Mouse (Mus musculus): ENCODE data around the gene Ccser1.
"Not testable (repeated sequence)": the region's sequence is repeated elsewhere in the genome, so short reads cannot be mapped to it uniquely, and the experiment has no call there.

The Ccser1 gene

DNA sequence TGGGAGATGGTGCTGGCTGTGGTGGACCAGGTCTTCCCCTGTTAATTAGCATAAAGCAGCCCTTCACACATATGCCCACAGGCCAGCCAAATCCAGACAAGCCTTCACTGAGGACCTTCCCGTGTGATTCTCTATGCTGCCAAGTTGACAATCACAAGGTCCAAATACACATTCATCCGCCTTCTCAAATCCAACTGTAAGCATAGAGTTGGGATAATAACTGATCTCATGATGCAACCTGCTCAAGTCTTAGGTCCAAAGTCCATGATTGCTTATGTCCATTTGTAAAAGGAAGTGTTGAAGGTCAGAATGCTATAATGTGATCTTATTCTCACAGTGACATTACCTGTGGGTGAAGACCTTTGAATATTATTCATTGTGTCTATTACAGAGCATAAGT lies 43.4 kb downstream of the Ccser1 start:
- DNase-seq (ENCODE audit: extremely low spot score, low spot score) = no peak

DNA sequence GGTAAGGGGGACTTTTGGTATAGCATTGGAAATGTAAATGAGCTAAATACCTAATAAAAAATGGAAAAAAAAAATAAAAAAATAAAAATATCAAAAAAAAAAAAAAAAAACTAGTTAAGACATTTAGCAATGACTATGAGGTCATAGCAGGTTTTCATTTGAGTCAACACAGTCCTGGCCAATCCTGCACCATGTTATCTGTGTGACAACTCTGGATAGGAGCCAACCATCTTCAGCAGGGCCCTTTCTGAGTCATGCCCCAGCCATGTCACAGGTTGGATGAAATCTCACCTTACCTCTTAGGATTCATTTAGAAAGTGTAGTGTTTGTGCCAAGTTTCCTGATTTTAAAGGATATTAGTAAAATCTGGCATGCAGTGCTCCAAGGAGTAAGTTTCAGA lies 45.2 kb downstream of the Ccser1 start:
- no peak for DNase-seq (ENCODE audit: extremely low spot score, low spot score)

DNA sequence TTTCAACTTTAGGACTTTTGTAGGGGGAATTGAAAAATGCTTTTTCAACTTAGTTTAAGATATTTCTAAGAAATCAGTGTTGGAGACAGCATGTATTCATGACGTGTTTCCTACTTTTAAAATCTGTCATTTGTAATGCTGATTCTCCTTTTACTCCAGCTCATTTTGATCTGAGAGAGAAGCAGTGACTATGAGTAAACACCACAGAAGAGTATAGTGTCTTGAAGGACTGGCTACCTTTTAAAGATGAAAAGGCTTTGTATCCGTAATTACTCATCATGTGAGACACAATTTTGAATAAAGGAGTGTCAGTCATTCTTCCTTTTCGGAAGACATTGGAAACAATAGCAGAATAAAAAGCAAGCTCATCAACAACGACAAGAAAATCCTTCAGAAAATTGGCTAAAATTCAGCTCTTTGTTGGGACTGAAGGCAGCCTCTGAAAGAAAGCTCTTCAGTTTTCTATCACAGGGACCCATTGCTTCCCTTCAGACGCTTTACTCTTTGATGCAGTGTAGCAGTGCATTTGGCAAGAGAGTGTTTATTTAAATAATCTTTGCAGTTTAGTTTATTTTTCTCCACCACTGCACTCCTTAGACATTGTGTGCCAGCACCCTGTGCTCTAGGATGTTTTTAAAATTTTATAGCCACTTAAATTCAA lies 50.1 kb downstream of the Ccser1 start:
- DNase-seq (ENCODE audit: extremely low spot score, low spot score) = no peak

DNA sequence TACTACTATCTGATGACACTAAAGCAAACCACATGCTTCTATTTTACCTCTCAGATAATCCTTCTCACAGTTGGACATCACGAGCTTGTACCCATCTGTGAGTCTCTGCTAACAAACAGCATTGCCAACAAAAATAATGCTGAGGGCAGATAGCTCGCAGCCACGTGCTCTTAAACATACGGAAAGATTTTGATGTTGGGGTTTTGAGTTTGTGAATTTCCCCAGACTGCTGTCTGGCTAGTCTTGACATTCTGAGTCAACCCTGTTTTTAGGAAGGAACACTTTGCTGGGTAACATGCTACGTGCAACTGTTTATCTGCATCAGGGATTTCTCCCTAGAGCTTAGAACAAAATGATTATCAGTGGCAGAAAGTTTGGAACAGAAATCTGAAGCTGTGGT lies 52.9 kb downstream of the Ccser1 start:
- DNase-seq (ENCODE audit: extremely low spot score, low spot score) = no peak

DNA sequence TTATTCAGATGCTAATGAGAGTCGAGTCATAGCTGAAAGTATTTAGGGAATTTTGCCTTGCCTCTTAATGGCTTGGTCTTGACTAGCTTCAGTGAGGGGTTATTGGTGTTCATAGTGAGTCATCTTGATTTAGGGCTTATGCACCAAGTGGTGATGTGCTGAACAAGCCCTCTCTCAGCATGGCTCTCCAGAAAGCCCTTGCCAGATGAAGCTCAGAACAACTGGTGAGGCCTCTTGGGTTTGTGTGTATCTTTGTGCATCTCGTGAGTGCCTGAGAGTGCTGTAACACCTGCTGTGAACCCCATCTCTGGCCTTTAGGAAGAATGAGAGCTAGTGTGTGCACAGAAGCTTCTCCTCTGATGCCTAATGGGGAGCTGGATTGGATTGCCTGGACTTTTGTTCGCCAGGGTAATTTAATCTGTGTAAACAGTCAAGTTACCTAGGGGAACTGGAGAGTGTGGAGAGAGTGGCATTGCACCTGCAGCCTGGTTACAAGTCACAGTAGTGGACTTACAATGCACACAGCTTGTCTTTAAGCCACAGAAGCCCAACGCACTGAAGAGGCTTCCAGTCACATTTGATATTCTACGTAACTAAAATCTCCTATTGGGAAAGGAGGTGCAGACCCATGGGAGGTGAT lies 53.5 kb downstream of the Ccser1 start:
- no peak for DNase-seq (ENCODE audit: extremely low spot score, low spot score)

DNA sequence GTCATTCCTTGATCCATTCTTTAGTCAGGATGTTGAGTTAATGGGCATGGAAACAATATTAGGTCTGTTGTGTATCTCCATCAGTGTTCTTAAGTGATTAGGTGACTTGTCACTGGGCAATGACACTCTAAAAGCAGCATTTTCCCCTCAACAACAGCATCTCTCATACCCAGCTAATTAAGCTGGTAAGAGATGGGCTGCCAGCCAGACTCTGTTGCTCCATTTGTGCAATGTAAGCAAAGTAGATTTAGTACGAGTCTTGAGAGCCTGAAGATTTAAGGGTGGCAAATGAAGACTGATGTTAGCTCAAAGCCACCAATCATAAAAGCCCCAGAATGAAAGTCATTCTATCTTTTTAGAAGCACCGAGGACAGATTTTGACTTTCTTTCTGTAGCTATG lies 60.5 kb downstream of the Ccser1 start:
- DNase-seq (ENCODE audit: extremely low spot score, low spot score) = no peak

DNA sequence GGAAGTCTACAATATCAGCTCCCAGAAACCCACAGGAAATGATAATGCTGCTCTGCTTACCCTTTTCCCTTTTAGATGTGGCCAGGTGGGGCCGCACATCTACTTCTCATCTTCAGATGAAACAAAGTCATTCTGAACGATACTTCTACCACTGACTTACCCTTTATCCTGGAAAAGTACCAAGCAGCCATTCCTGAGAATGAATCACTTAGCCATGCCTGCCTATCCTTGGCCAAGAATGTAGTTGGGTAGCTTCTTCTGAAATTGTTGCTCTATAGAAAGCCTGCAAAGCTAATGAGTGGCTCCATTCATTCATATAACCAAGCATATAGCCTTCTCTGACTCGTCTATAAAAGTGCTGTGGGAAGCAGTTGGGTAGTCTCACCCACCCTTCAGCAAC lies 62.4 kb downstream of the Ccser1 start:
- no peak for DNase-seq (ENCODE audit: extremely low spot score, low spot score)

DNA sequence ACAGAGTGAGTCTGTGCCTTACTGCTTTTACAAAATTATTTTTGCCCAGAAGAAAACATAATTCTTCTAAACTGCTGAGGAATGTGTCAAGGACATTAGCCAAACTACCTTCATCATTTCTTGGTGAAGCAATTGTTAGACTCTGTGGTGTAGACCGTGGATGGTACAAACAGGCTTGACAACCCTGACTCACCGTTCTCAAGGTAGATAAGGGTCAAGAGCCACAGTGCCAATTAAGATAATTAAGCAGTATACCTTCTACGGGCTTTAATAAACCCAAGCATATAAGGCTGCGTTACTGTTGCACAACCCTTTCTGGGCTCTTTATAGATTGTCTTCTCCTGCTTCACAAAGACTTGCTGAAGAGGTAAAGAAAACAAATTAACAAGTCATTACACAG lies 66.4 kb downstream of the Ccser1 start:
- no peak for DNase-seq (ENCODE audit: extremely low spot score, low spot score)

DNA sequence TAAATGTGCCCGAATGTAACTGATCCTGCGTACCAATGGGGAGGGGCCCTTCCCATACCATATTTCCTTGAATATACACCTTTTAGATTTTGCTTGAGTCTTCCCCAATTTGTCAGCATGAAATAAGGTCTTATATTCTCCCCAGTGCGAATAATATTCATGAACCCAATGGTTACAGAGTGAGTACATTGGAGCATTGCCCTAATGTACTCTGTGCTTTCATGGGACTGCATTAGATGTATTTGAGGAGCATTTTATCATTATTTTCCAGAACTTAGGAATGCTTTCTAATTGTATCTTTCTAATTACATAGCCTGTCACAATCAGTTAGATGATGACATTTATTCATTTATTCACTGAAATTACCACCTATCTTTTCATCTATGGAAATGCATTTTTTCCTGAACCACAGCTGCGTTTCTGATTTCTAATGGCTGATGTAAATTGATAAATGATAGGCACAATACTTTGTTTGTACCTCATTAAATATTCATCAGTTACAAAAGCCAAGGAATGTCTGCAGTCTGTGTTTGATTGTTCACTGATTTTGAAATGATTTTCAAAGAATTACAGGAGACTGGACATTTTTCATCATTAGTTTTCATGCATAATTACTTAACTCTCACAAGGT lies 67.8 kb downstream of the Ccser1 start:
- no peak for DNase-seq (ENCODE audit: extremely low spot score, low spot score)

DNA sequence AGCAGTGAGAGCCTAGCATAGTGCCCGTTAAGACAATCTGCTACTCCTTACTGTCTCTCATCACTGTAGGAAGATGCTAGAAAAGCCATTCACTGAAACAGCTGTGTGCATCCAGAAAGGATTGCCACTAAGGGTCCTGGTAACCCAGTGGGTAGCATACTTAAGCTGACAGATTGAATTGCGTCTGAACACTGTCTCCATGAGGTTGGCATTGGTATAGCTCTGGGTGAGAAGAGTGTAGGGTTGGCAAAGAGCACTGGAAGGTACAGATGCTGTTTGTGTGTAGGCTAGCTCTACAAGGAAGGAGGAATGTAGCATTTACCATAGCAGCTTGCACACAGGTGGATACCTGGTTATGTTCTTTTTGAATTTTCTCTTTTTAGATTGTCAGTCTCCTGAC lies 68.6 kb downstream of the Ccser1 start:
- DNase-seq (ENCODE audit: extremely low spot score, low spot score) = no peak

DNA sequence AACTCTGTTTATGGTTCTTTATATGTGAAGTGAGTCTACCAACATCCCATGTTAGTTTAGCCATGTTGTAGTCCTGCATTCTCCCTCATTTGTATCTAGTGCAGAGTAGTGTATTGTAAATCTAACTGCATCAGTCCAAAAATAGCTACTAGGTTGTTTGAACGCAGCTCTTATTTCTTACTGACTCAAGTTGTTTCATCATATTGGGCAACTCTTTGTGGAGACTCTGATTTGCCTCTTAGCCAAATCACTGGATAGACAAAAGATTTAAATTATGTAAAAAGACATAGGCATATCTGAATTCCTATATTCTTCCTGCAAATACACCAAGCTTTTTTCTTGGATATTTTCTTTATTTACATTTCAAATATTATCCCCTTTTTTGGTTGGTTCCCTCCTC lies 71.1 kb downstream of the Ccser1 start:
- DNase-seq (ENCODE audit: extremely low spot score, low spot score) = no peak

DNA sequence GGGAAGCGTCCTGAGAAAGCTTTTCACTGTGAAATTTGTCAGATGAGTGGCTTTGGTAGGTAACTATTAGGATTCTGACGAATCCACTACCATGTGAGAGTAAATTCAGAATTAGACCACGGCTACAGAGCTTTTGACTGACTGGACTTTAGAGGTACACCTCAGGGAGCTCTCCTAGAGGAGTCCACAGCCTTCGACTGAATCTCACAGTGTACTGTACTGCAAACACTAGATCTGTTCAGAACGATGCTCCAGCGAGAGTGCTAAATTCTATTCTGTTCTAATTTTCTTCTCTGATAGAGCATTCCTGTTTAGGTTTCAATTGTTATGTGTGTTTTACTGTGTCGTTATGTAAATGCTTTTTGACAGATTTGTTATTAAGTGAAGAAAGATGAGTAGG lies 72.8 kb downstream of the Ccser1 start:
- DNase-seq (ENCODE audit: extremely low spot score, low spot score) = no peak

DNA sequence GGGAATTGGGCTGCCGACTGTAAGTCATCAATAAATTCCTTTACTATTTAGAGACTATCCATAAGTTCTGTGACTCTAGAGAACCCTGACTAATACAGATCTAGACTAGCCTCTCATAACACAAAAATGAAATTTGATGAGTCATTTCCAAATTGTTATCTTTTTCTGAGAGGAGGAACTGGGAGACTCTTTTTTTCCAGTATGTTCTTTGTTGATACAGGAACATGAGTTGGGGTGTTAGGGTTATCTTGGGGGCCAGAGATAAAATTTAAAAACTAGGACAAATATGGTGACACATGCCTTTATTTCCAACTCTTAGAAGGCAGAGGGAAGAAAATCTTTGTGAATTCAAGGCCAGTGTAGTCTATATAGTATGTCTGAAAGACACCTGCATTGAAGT lies 75.8 kb downstream of the Ccser1 start:
- DNase-seq (ENCODE audit: extremely low spot score, low spot score) = not testable (repeated sequence)

DNA sequence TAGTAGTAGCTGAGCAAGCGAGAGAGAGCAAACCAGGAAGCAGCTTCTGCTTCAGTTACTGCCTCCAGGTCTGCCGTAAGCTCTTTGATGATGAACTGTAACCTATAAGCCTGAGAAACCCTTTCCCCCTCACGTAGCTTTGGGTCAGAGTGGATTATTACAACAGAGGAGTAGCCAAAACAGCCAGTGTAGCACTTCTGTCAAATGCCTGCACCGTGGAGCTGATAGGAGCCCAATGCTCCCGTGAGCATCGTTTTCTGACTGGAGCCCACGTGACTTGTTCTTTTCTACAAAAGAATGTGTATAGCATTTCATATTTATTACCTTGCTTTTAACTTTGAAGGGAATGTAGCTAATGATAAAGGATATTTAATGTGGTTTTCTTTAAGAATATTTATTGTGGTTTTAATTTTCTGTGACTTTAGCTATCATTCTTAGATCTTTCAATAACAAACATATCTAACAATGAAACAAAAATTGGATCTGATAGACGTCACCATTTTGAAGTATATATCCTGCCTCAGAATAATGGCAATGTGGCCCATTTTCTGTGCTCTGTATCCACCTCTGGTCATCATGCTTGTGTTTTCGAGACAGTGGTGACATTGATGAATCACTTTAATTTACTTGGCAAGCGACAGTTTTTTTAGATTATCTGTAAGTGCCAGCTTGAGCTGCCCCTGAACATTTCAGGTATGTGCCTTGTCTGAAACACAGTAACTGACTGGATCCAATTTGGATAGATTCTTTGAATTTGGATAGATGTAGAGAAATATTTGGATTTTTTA lies 78.9 kb downstream of the Ccser1 start:
- DNase-seq (ENCODE audit: extremely low spot score, low spot score) = no peak

DNA sequence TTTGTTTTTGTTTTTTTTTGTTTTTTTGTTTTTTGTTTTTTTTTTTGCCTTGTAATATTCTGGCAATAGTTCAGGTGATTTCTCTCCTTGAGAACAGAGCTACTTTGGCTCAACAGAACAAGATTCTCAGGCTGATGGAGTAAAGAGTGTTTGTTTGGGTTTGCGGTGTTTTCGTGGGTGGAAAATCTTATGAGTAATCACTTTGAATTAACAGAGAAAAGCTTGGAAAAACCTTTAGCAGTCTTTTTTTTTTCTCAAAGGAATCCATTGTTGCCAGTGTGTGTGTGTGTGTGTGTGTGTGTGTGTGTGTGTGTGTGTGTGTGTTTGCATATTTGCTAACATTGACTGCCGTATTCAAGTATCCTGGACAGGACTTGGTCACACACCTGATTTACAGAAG lies 81.3 kb downstream of the Ccser1 start:
- no peak for DNase-seq (ENCODE audit: extremely low spot score, low spot score)

DNA sequence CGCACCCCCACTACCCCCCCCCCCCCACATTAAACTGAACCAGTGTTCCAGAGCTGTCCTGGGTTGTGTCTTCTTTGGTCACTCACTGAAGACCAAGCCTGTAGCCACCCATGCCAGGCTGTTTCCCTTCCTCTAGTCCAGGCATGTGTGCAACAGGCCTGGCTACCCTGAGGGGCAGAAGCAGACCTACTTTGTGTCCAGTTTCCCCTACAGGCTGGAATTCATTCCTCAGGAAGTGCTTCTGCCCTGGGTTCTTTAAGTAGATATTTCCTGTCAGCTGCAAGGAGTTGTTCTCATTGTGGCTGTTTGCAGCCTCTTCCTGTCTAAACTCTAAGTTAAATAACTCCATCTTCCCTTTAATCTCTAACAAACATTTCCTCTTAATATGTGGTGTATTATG lies 82.3 kb downstream of the Ccser1 start:
- no peak for DNase-seq (ENCODE audit: extremely low spot score, low spot score)

DNA sequence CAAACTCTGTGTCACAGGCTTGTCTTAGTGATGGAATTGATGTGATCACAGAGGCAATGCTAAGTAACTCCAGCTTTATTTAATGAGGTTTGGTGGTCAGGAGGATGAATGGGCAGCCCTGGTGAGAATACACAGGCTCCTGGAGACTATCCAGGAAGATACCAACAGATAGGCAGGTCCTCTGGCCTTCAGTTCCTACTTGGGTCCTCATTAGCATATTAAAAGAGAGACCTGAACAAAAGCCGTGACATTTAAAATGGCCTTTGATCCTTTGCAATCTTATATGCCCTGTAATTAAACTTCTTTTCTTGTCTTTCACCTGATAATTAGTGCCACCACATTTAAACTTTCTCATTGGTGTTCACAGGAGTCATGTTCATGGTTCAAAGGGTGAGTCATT lies 83.2 kb downstream of the Ccser1 start:
- DNase-seq (ENCODE audit: extremely low spot score, low spot score) = no peak

DNA sequence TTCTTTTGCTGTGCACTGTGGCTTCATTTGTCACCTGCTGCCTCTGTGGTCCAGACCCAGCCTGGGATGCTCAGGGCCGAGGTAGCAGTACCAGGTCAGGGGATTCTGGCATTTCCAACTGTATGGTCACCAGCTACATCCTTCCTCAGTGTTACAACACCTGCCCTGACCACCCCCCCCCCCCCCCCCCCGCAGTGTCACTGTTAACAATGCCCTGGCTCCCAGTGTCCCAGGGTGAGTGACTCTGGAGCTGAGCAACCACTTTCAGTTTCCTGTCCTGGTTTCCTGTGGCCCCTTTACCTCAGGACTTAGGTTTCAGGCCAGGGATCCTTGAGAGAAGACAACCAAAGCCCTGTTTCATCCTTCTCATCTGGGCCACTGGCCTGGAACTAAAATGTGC lies 90.9 kb downstream of the Ccser1 start:
- no peak for DNase-seq (ENCODE audit: extremely low spot score, low spot score)

DNA sequence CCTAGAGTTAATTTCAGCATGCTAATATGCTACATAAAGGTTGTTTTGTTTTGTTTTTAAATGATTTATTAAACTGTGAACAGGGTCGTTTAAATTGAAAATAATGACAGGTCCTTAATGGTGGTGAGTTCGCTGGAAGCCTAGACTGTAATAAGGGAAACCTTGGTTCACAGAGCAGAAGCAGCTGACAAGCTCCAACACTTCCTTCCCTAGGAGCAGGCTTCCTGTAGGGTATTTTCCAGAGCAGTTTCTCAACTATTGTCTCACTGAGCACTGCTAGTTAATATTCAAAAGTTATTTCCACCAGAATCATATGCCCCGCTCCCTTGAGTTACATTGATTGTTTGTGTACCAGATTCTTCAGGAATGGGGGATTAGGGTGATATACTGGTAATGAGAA lies 93.3 kb downstream of the Ccser1 start:
- no peak for DNase-seq (ENCODE audit: extremely low spot score, low spot score)

DNA sequence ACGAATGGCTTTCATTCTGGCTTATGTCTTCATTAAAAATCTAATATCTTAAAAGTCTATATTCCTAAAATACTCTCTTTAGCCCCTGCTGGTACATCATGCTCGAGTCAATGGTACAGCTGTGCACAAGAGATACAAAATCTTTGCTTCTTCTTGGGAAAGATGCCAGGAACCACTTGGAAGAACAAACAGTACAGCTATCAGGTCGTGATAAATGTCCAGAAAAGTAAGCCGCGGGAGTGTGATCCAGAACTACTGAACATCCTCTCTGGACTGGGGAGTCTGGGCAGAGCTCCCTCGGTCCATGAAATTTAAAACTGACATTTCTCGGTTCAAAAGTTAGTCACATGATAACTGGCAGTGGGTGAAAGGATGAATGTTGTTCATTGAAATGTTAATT lies 99.4 kb downstream of the Ccser1 start:
- no peak for DNase-seq (ENCODE audit: extremely low spot score, low spot score)

DNA sequence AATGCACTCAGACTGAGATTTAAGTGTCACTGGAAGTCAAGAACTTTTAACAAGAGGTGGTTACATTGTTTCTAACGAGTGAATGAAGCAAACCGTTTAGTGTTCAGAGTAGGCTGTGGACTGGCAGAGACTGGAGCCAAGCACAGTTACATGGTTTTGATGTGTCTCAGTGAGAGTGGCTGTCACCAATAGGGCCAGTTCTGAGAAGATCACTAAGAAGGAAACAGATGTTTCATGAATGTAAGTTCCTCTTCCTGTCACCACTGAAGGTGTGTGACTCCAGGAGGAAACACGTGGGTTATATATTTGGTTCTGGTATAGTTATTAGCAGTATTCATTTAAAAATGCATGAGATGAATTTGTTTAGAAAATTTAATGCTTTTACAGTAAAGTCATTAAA lies 112.8 kb downstream of the Ccser1 start:
- DNase-seq (ENCODE audit: extremely low spot score, low spot score) = no peak

DNA sequence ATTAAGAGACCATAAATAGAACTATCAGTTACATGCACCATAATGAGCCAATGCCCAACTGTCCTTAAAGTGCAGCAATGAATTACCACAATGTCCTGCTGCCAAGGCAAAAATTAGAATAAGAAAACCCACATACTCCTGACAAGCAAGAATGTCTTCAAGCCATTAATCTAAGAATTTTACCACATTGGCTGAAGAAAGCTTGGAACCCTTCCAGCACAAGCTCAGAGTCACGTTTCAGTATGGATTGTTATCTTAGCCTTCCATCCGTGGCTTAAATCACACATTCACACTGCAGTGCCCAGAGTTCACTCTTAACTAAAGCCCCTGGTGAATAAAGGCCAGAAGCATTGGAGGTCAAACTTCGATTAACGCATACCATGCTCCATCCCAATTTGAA lies 115.4 kb downstream of the Ccser1 start:
- DNase-seq (ENCODE audit: extremely low spot score, low spot score) = no peak

Data from neural tube, embryonic 10.5 days (tissue).